Comparison of ENCODE assay signal across 9 mouse cellular contexts in genomic region chr17:34661121-34661591, GRCm38 (mm10). TPM values are rescaled to one million over a fixed set of nuclear protein-coding genes. Genes with fewer than 3 reads are reported as not detected.
DNase-seq lines count a peak whose midpoint lies in the region; ATAC-seq lines count a peak whose summit lies in the region.
"Had no signal": no experiment of that assay in that cellular context is flagged by ENCODE, and none has a peak within 500 bp of the region (broad histone marks: within the 10 kb centered on the region; RNA-seq: fewer than 3 reads in every experiment).

No protein-coding gene starts in this region.

- peak; percentile 61 for DNase-seq in ZHBTc4 (ENCODE audit: low read depth, low spot score)
- peak; percentile 71 for DNase-seq in heart, postnatal 4 days
- no peak for DNase-seq in cerebellum, adult 11 months
- DNase-seq in urinary bladder, postnatal 25 days (ENCODE audit: low spot score) = no peak
- no peak for DNase-seq in layer of hippocampus, adult 8-10 months (ENCODE audit: low spot score in 2 of 2)

- H3K9ac ChIP-seq in embryonic facial prominence, embryonic 15.5 days = no peak overlapping the region
- H3K9ac ChIP-seq in limb, embryonic 13.5 days = no peak overlapping the region
- H3K9ac ChIP-seq in neural tube, embryonic 13.5 days = no peak overlapping the region

- H3K27ac ChIP-seq in embryonic facial prominence, embryonic 15.5 days (replicated peaks) = no peak overlapping the region
- H3K27ac ChIP-seq in limb, embryonic 13.5 days = no peak overlapping the region
- no peak overlapping the region for H3K27ac ChIP-seq in neural tube, embryonic 13.5 days (replicated peaks)

- H3K4me1 ChIP-seq in embryonic facial prominence, embryonic 15.5 days = peaks cover 25% of the 10 kb centered on the region
- peaks cover 14% of the 10 kb centered on the region; the same call in 1 of the 2 replicates for H3K4me1 ChIP-seq in limb, embryonic 13.5 days
- peaks cover 11% of the 10 kb centered on the region for H3K4me1 ChIP-seq in neural tube, embryonic 13.5 days (replicated peaks)

- no peak for ATAC-seq in embryonic facial prominence, embryonic 15.5 days (ENCODE audit: insufficient number of reproducible peaks, low FRiP score, low TSS enrichment, low read depth)
- no peak for ATAC-seq in limb, embryonic 13.5 days (ENCODE audit: low FRiP score, low read depth)
- ATAC-seq in neural tube, embryonic 13.5 days (ENCODE audit: low read depth) = 0 out of 2 replicates have a peak, but pooled peaks have one; percentile 17

- H3K9me3 ChIP-seq in embryonic facial prominence, embryonic 15.5 days (replicated peaks) = no peaks in the 10 kb centered on the region
- no peaks in the 10 kb centered on the region for H3K9me3 ChIP-seq in limb, embryonic 13.5 days
- H3K9me3 ChIP-seq in neural tube, embryonic 13.5 days = no peaks in the 10 kb centered on the region

- H3K4me3 ChIP-seq in embryonic facial prominence, embryonic 15.5 days (replicated peaks) = peak overlapping the region; percentile 16; the same call in 1 of the 2 replicates
- H3K4me3 ChIP-seq in limb, embryonic 13.5 days = peak overlapping the region; percentile 16
- no peak overlapping the region for H3K4me3 ChIP-seq in neural tube, embryonic 13.5 days

- WGBS in embryonic facial prominence, embryonic 15.5 days = 5% methylated on average over 19 of the region's 19 CpGs
- WGBS in limb, embryonic 13.5 days = 4% methylated on average over 19 of the region's 19 CpGs
- WGBS in neural tube, embryonic 13.5 days = 8% methylated on average over 19 of the region's 19 CpGs

- peak overlapping the region; percentile 38 for H3K4me2 ChIP-seq in embryonic facial prominence, embryonic 15.5 days (replicated peaks)
- H3K4me2 ChIP-seq in limb, embryonic 13.5 days (replicated peaks) = peak overlapping the region; percentile 51
- H3K4me2 ChIP-seq in neural tube, embryonic 13.5 days = peak overlapping the region; percentile 35

- H3K36me3 ChIP-seq in embryonic facial prominence, embryonic 15.5 days = no peaks in the 10 kb centered on the region
- H3K36me3 ChIP-seq in limb, embryonic 13.5 days = no peaks in the 10 kb centered on the region
- no peaks in the 10 kb centered on the region for H3K36me3 ChIP-seq in neural tube, embryonic 13.5 days

- H3K27me3 ChIP-seq in embryonic facial prominence, embryonic 15.5 days = peaks cover 41% of the 10 kb centered on the region
- H3K27me3 ChIP-seq in limb, embryonic 13.5 days = peaks cover 74% of the 10 kb centered on the region
- peaks cover 50% of the 10 kb centered on the region for H3K27me3 ChIP-seq in neural tube, embryonic 13.5 days

RNA-seq across cellular contexts. Expression of gene Tnxb, which starts 9.2 kb away (rescaled TPM):
- 0.48 and 0.87 TPM in 2 replicates for polyA plus RNA-seq in embryonic facial prominence, embryonic 15.5 days (2015; fragmentation: Nextera tagmentation; extraction: Ambion mirVana)
- 10 to 100 TPM; 47.1 to 54.2 TPM for total RNA-seq in heart, postnatal 4 days (2021)
- polyA plus RNA-seq in limb, embryonic 13.5 days (2015; fragmentation: Nextera tagmentation; extraction: Ambion mirVana) = 0.09 TPM in 2 replicates
- polyA plus RNA-seq in neural tube, embryonic 13.5 days (2015; fragmentation: Nextera tagmentation; extraction: Ambion mirVana) = 0.11 and 0.14 TPM in 2 replicates
- 10 to 100 TPM; 10.6 to 13.3 (median 11.4) TPM for total RNA-seq in layer of hippocampus, adult 8-10 months (2022)
- total RNA-seq: common myeloid progenitor, adult 5-6 weeks had no signal

RNA-seq across cellular contexts. Expression of gene Atf6b, which starts 14.2 kb away (rescaled TPM):
- 88.8 and 94.7 TPM in 2 replicates for polyA plus RNA-seq in embryonic facial prominence, embryonic 15.5 days (2015; fragmentation: Nextera tagmentation; extraction: Ambion mirVana)
- 10 to 100 TPM; 22.3 to 24.4 TPM for total RNA-seq in heart, postnatal 4 days (2021)
- 97.6 and 99.6 TPM in 2 replicates for polyA plus RNA-seq in limb, embryonic 13.5 days (2015; fragmentation: Nextera tagmentation; extraction: Ambion mirVana)
- polyA plus RNA-seq in neural tube, embryonic 13.5 days (2015; fragmentation: Nextera tagmentation; extraction: Ambion mirVana) = 106 TPM in 2 replicates
- total RNA-seq in layer of hippocampus, adult 8-10 months (2022) = 10 to 100 TPM; 74.1 to 82.9 (median 79.8) TPM

RNA-seq across cellular contexts. Expression of gene Fkbpl, which starts 16.6 kb away (rescaled TPM):
- 16.2 and 16.8 TPM in 2 replicates for polyA plus RNA-seq in embryonic facial prominence, embryonic 15.5 days (2015; fragmentation: Nextera tagmentation; extraction: Ambion mirVana)
- 1 to 10 TPM; 6.1 to 9.5 TPM for total RNA-seq in heart, postnatal 4 days (2021)
- polyA plus RNA-seq in limb, embryonic 13.5 days (2015; fragmentation: Nextera tagmentation; extraction: Ambion mirVana) = 16.5 and 18.8 TPM in 2 replicates
- polyA plus RNA-seq in neural tube, embryonic 13.5 days (2015; fragmentation: Nextera tagmentation; extraction: Ambion mirVana) = 17.1 and 18.6 TPM in 2 replicates
- 10 to 100 TPM; 12.5 to 18.5 (median 15.2) TPM for total RNA-seq in layer of hippocampus, adult 8-10 months (2022)

RNA-seq across cellular contexts. Expression of gene Prrt1, which starts 31.8 kb away (rescaled TPM):
- polyA plus RNA-seq in embryonic facial prominence, embryonic 15.5 days (2015; fragmentation: Nextera tagmentation; extraction: Ambion mirVana) = 1.3 and 1.5 TPM in 2 replicates
- under 1 TPM; 0.52 to 0.91 TPM for total RNA-seq in heart, postnatal 4 days (2021)
- 0.25 and 0.40 TPM in 2 replicates for polyA plus RNA-seq in limb, embryonic 13.5 days (2015; fragmentation: Nextera tagmentation; extraction: Ambion mirVana)
- 3.8 and 4.2 TPM in 2 replicates for polyA plus RNA-seq in neural tube, embryonic 13.5 days (2015; fragmentation: Nextera tagmentation; extraction: Ambion mirVana)
- 100 to 1,000 TPM; 211 to 266 (median 228) TPM for total RNA-seq in layer of hippocampus, adult 8-10 months (2022)
- total RNA-seq: common myeloid progenitor, adult 5-6 weeks had no signal

RNA-seq across cellular contexts. Expression of gene Ppt2, which starts 32.8 kb away (rescaled TPM):
- 27.5 and 28.3 TPM in 2 replicates for polyA plus RNA-seq in embryonic facial prominence, embryonic 15.5 days (2015; fragmentation: Nextera tagmentation; extraction: Ambion mirVana)
- 10 to 100 TPM; 37.8 to 41.8 TPM for total RNA-seq in heart, postnatal 4 days (2021)
- polyA plus RNA-seq in limb, embryonic 13.5 days (2015; fragmentation: Nextera tagmentation; extraction: Ambion mirVana) = 22.8 and 24.4 TPM in 2 replicates
- polyA plus RNA-seq in neural tube, embryonic 13.5 days (2015; fragmentation: Nextera tagmentation; extraction: Ambion mirVana) = 23.7 and 25.0 TPM in 2 replicates
- total RNA-seq in layer of hippocampus, adult 8-10 months (2022) = 10 to 100 TPM; 40.2 to 53.2 (median 46.0) TPM

Comparison
In these comparisons a context has a peak if more than half of its experiments do, and no peak if none do; other contexts are left out.
1. DNase-seq: peak in ZHBTc4 (single experiment) and heart, postnatal 4 days (single experiment); none in cerebellum, adult 11 months (single experiment), urinary bladder, postnatal 25 days (single experiment) and layer of hippocampus, adult 8-10 months (0 of 2).
2. Peak in every context shown above with its lines, with median percentiles within 50 percentile points of each other: H3K4me2 ChIP-seq.